Mouse (Mus musculus) brain, embryonic 14.5 days (tissue): ENCODE measurements around the gene Itpr1. TPM values are rescaled to one million over a fixed set of nuclear protein-coding genes. Genes with fewer than 3 reads are reported as not detected.

Source experiments
- DNase-seq: peaks from one replicate; pipeline ENCODE4 v3.0.0-alpha.2; 2011; ENCODE audit warnings: low read depth
- CTCF ChIP-seq: fragments of 200-500 bp; IDR thresholded peaks from 2 replicates; pipeline ENCODE4 v1.5.1; 2012; ENCODE audit warnings: inconsistent platforms, mild to moderate bottlenecking, moderate library complexity, borderline replicate concordance; ENCODE audit not compliant: insufficient read depth, insufficient read length; ENCODE audit errors: extremely low read depth
- POLR2A ChIP-seq: fragments of 200-500 bp; IDR thresholded peaks from 2 replicates; pipeline ENCODE4 v1.6.1; 2012; ENCODE audit warnings: mild to moderate bottlenecking, inconsistent platforms, borderline replicate concordance; ENCODE audit not compliant: poor library complexity, insufficient read depth, insufficient read length, severe bottlenecking; ENCODE audit errors: extremely low read depth
- polyA plus RNA-seq: library from polyadenylated mRNA; depleted of rRNA; stranded (reverse); fragments of >200 nt; gene quantifications from 2 replicates; pipeline ENCODE4 v1.2.3, GENCODE M21; 2012

The Itpr1 gene
- polyA plus RNA-seq, 1 experiment: 9.9 TPM

GRCm38 (mm10) chr6:108534139-108534538 lies 321.2 kb downstream of the Itpr1 start:
- TF ChIP-seq CTCF (no peak), POLR2A (no peak)
- no peak for DNase-seq

GRCm38 (mm10) chr6:108534596-108534995 lies 321.7 kb downstream of the Itpr1 start:
- DNase-seq: no peak
- TF ChIP-seq POLR2A (no peak), CTCF (no peak)

- no peak for TF ChIP-seq CTCF
- TF ChIP-seq POLR2A: no peak
- DNase-seq: no peak
Measured at GRCm38 (mm10) chr6:108535309-108535708, 322.4 kb downstream of the Itpr1 start.

- no peak for TF ChIP-seq POLR2A
- TF ChIP-seq CTCF: no peak
- peak; percentile 15 for DNase-seq
Measured at GRCm38 (mm10) chr6:108536546-108537317, 323.8 kb downstream of the Itpr1 start.

GRCm38 (mm10) chr6:108538406-108538805 lies 325.5 kb downstream of the Itpr1 start:
- DNase-seq: no peak

GRCm38 (mm10) chr6:108540441-108540840 lies 327.5 kb downstream of the Itpr1 start:
- TF ChIP-seq CTCF (no peak), POLR2A (no peak)
- DNase-seq: no peak

More at GRCm38 (mm10) chr6:108538406-108538805, 325.5 kb downstream of the Itpr1 start:
- TF ChIP-seq CTCF (no peak), POLR2A (no peak)

GRCm38 (mm10) chr6:108544917-108545316 lies 332.0 kb downstream of the Itpr1 start:
- TF ChIP-seq CTCF (no peak), POLR2A (no peak)
- DNase-seq: no peak

GRCm38 (mm10) chr6:108545464-108545863 lies 332.6 kb downstream of the Itpr1 start:
- no peak for DNase-seq
- no peak for TF ChIP-seq POLR2A
- no peak for TF ChIP-seq CTCF

- DNase-seq: no peak
- no peak for TF ChIP-seq POLR2A
- no peak for TF ChIP-seq CTCF
Measured at GRCm38 (mm10) chr6:108548413-108548812, 335.5 kb downstream of the Itpr1 start.

GRCm38 (mm10) chr6:108549495-108549935 lies 336.6 kb downstream of the Itpr1 start:
- no peak for DNase-seq
- TF ChIP-seq POLR2A (no peak), CTCF (no peak)

GRCm38 (mm10) chr6:108551725-108552620 lies 339.1 kb downstream of the Itpr1 start:
- TF ChIP-seq CTCF (no peak), POLR2A (no peak)
- no peak for DNase-seq

- DNase-seq: no peak
- TF ChIP-seq CTCF: no peak
- TF ChIP-seq POLR2A: no peak
Measured at GRCm38 (mm10) chr6:108553013-108553412, 340.1 kb downstream of the Itpr1 start.

GRCm38 (mm10) chr6:108553536-108553935 lies 340.6 kb downstream of the Itpr1 start:
- TF ChIP-seq POLR2A (no peak), CTCF (no peak)
- no peak for DNase-seq
